Comparison of ENCODE assay signal across 8 mouse cellular contexts in genomic region chr13:55319931-55320533, GRCm38 (mm10). TPM values are rescaled to one million over a fixed set of nuclear protein-coding genes. Genes with fewer than 3 reads are reported as not detected.
DNase-seq lines count a peak whose midpoint lies in the region; ATAC-seq and TF ChIP-seq lines count a peak whose summit lies in the region.

Gene Prelid1, plus strand, starts transcription at chr13:55320500.

- H3K36me3 ChIP-seq in forebrain, embryonic 16.5 days (ENCODE audit: control insufficient read depth, insufficient read depth), result peaks cover 9% of the 10 kb centered on the region; the same call in 1 of the 2 replicates
- H3K36me3 ChIP-seq in hindbrain, embryonic 12.5 days, result peaks cover 55% of the 10 kb centered on the region
- H3K36me3 ChIP-seq in liver, embryonic 14.5 days (replicated peaks; ENCODE audit: control insufficient read depth, insufficient read depth, low read depth), result peaks cover 26% of the 10 kb centered on the region
- H3K36me3 ChIP-seq in stomach, embryonic 16.5 days (ENCODE audit: control insufficient read depth, insufficient read depth, low read length), result peaks cover 5% of the 10 kb centered on the region; the same call in 1 of the 2 replicates

- no peak for TF ChIP-seq CTCF in liver, embryonic 14.5 days (IDR thresholded peaks at IDR 0.05; ENCODE audit: low read depth)

- no peak for DNase-seq in layer of hippocampus, adult 18-20 months (ENCODE audit: low spot score in 2 of 2)
- DNase-seq in layer of hippocampus, adult 9-11 months, result no peak
- no peak for DNase-seq in adrenal gland, postnatal 36 days
- DNase-seq in liver, embryonic 14.5 days (ENCODE audit: low read depth in 3 of 3, low spot score in 3 of 3), result no peak
- DNase-seq in ovary, postnatal 14 days (ENCODE audit: low spot score), result no peak

- ATAC-seq in forebrain, embryonic 16.5 days, result no peak
- no peak for ATAC-seq in hindbrain, embryonic 12.5 days (ENCODE audit: low FRiP score)
- no peak for ATAC-seq in liver, embryonic 14.5 days (ENCODE audit: insufficient read depth)
- ATAC-seq in stomach, embryonic 16.5 days (ENCODE audit: insufficient read depth, low FRiP score), result peak; percentile 9; the same call in 1 of the 2 replicates

- H3K4me3 ChIP-seq in forebrain, embryonic 16.5 days (replicated peaks; ENCODE audit: low read length), result peak within 1 kb of the TSS; percentile 91
- H3K4me3 ChIP-seq in hindbrain, embryonic 12.5 days, result peak within 1 kb of the TSS; percentile 95
- H3K4me3 ChIP-seq in liver, embryonic 14.5 days (ENCODE audit: insufficient read depth in 1 of 2, low read depth in 2 of 2, low read length in 2 of 2), result peak within 1 kb of the TSS; percentile 70 to 95
- peak within 1 kb of the TSS; percentile 95 for H3K4me3 ChIP-seq in stomach, embryonic 16.5 days (replicated peaks; ENCODE audit: low read length)

- H3K9me3 ChIP-seq in forebrain, embryonic 16.5 days (ENCODE audit: control insufficient read depth, low read length), result no peaks in the 10 kb centered on the region
- no peaks in the 10 kb centered on the region for H3K9me3 ChIP-seq in hindbrain, embryonic 12.5 days (replicated peaks)
- no peaks in the 10 kb centered on the region for H3K9me3 ChIP-seq in liver, embryonic 14.5 days (ENCODE audit: control insufficient read depth, low read length)
- H3K9me3 ChIP-seq in stomach, embryonic 16.5 days (replicated peaks; ENCODE audit: control insufficient read depth, low read length), result no peaks in the 10 kb centered on the region

- 87% methylated on average over 4 of the region's 4 CpGs for WGBS in forebrain, embryonic 16.5 days
- WGBS in hindbrain, embryonic 12.5 days, result 84% methylated on average over 4 of the region's 4 CpGs
- 84% methylated on average over 4 of the region's 4 CpGs for WGBS in liver, embryonic 14.5 days (ENCODE audit: insufficient replicate concordance)
- 63% methylated on average over 4 of the region's 4 CpGs for WGBS in stomach, embryonic 16.5 days

- TF ChIP-seq EP300 in liver, embryonic 14.5 days (IDR thresholded peaks at IDR 0.05; ENCODE audit: low read depth), result no peak

- peak within 1 kb of the TSS; percentile 91 for H3K9ac ChIP-seq in forebrain, embryonic 16.5 days (replicated peaks; ENCODE audit: low read depth, low read length)
- H3K9ac ChIP-seq in hindbrain, embryonic 12.5 days, result peak within 1 kb of the TSS; percentile 95
- peak within 1 kb of the TSS; percentile 79 for H3K9ac ChIP-seq in liver, embryonic 14.5 days (replicated peaks)
- peak within 1 kb of the TSS; percentile 96 for H3K9ac ChIP-seq in stomach, embryonic 16.5 days (ENCODE audit: low read length)

- H3K27ac ChIP-seq in forebrain, embryonic 16.5 days (ENCODE audit: low read length), result no peak within 1 kb of the TSS
- H3K27ac ChIP-seq in hindbrain, embryonic 12.5 days, result no peak within 1 kb of the TSS
- no peak within 1 kb of the TSS; the same call in none of the 2 replicates for H3K27ac ChIP-seq in liver, embryonic 14.5 days
- peak within 1 kb of the TSS; percentile 91 for H3K27ac ChIP-seq in stomach, embryonic 16.5 days (ENCODE audit: low read length)

- H3K27me3 ChIP-seq in forebrain, embryonic 16.5 days (replicated peaks; ENCODE audit: control insufficient read depth, insufficient read depth, low read length), result no peaks in the 10 kb centered on the region
- H3K27me3 ChIP-seq in hindbrain, embryonic 12.5 days, result no peaks in the 10 kb centered on the region
- no peaks in the 10 kb centered on the region for H3K27me3 ChIP-seq in liver, embryonic 14.5 days (ENCODE audit: control insufficient read depth, insufficient read depth, low read length)
- H3K27me3 ChIP-seq in stomach, embryonic 16.5 days (ENCODE audit: control insufficient read depth, insufficient read depth, low read length), result no peaks in the 10 kb centered on the region

- peak within 1 kb of the TSS; percentile 83 for H3K4me2 ChIP-seq in forebrain, embryonic 16.5 days (ENCODE audit: low read length)
- peak within 1 kb of the TSS; percentile 81 for H3K4me2 ChIP-seq in hindbrain, embryonic 12.5 days (replicated peaks)
- H3K4me2 ChIP-seq in liver, embryonic 14.5 days (ENCODE audit: low read depth), result peak within 1 kb of the TSS; percentile 76
- H3K4me2 ChIP-seq in stomach, embryonic 16.5 days (ENCODE audit: low read depth, low read length), result peak within 1 kb of the TSS; percentile 86

- H3K4me1 ChIP-seq in forebrain, embryonic 16.5 days (replicated peaks; ENCODE audit: control insufficient read depth, insufficient read depth, low read length), result peaks cover 27% of the 10 kb centered on the region
- H3K4me1 ChIP-seq in hindbrain, embryonic 12.5 days, result peaks cover 30% of the 10 kb centered on the region
- peaks cover 8 to 17% of the 10 kb centered on the region in 2 experiments for H3K4me1 ChIP-seq in liver, embryonic 14.5 days (replicated peaks; ENCODE audit: control insufficient read depth in 2 of 2, insufficient read depth in 2 of 2, low read length in 1 of 2)
- H3K4me1 ChIP-seq in stomach, embryonic 16.5 days (ENCODE audit: control insufficient read depth, insufficient read depth, low read length), result peaks cover 25% of the 10 kb centered on the region

RNA-seq across cellular contexts. Expression of gene Prelid1, which starts in this region (rescaled TPM):
- total RNA-seq in layer of hippocampus, adult 18-20 months (2021), result 100 to 1,000 TPM; 147 to 149 TPM
- 100 to 1,000 TPM; 149 to 154 TPM for total RNA-seq in adrenal gland, postnatal 36 days (2021)
- polyA plus RNA-seq in forebrain, embryonic 16.5 days (2015; fragmentation: Nextera tagmentation; extraction: Ambion mirVana), result 288 and 303 TPM in 2 replicates
- polyA plus RNA-seq in hindbrain, embryonic 12.5 days (2016; fragmentation: Nextera tagmentation; extraction: Ambion mirVana), result 310 and 344 TPM in 2 replicates
- polyA plus RNA-seq in liver, embryonic 14.5 days (2012; rRNA removed), result 129 and 130 TPM in 2 replicates
- polyA plus RNA-seq in liver, embryonic 14.5 days (2014; fragmentation: Nextera tagmentation; extraction: Ambion mirVana), result 230 and 238 TPM in 2 replicates
- 444 and 484 TPM in 2 replicates for polyA plus RNA-seq in stomach, embryonic 16.5 days (2015; fragmentation: Nextera tagmentation; extraction: Ambion mirVana)
